8 mouse cellular contexts compared by ENCODE assay signal in the genomic region with DNA sequence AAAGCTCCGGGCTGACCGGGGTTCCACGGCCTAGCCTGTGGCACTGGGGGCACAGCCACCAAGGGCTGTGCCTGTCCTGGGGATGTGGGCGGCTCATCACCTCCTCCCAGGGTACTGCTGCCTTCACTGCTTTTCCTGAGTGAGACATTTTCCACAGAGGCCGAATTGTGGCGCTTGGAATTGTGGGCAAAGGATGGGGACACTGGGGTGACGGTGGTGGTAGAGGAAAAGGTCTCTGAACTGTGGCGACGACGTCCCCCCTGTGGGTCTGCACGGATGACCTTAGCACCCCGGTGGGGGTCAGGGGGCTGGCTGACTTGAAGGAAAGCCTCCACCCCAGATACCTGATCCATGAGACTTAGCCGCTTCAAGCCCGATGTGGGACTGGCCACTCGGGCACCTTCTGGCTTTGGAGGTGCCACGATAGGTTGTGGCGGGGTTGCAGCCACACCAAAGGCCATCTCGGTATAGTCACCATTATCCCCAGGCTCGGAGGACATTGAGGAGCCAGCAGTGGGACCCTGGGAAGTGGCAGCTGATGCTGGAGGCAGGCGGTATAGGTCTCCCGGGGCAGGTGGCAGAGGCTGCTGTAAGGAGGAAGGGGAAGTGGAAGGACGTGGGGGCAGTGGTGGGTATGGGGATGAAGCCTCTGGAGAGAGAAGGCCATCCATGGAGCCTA. TPM values are rescaled to one million over a fixed set of nuclear protein-coding genes. Genes with fewer than 3 reads are reported as not detected.
DNase-seq lines count a peak whose midpoint lies in the region; ATAC-seq lines count a peak whose summit lies in the region.

No protein-coding gene starts in this region.

- 83% methylated on average over 22 of the region's 22 CpGs for WGBS in forebrain, embryonic 10.5 days
- 78% methylated on average over 22 of the region's 22 CpGs for WGBS in limb, embryonic 13.5 days
- WGBS in stomach, embryonic 15.5 days: 80% methylated on average over 22 of the region's 22 CpGs

- no peaks in the 10 kb centered on the region for H3K9me3 ChIP-seq in forebrain, embryonic 10.5 days
- no peaks in the 10 kb centered on the region for H3K9me3 ChIP-seq in limb, embryonic 13.5 days
- H3K9me3 ChIP-seq in stomach, embryonic 15.5 days: no peaks in the 10 kb centered on the region

- peaks cover 100% of the 10 kb centered on the region for H3K4me1 ChIP-seq in forebrain, embryonic 10.5 days
- H3K4me1 ChIP-seq in limb, embryonic 13.5 days: peaks cover 73% of the 10 kb centered on the region
- peaks cover 67% of the 10 kb centered on the region for H3K4me1 ChIP-seq in stomach, embryonic 15.5 days

- ATAC-seq in limb, embryonic 13.5 days (ENCODE audit: low FRiP score, low read depth): no peak
- no peak for ATAC-seq in stomach, embryonic 15.5 days (ENCODE audit: insufficient read depth, low FRiP score, low read depth)
- ATAC-seq in inflammation-experienced regulatory T-cells, adult 6 months: no peak

- peak overlapping the region; percentile 89 for H3K4me3 ChIP-seq in forebrain, embryonic 10.5 days
- H3K4me3 ChIP-seq in limb, embryonic 13.5 days: peak overlapping the region; percentile 86
- peak overlapping the region; percentile 74 for H3K4me3 ChIP-seq in stomach, embryonic 15.5 days (replicated peaks)

- H3K27me3 ChIP-seq in forebrain, embryonic 10.5 days (ENCODE audit: poor library complexity, severe bottlenecking): peaks cover 50% of the 10 kb centered on the region
- H3K27me3 ChIP-seq in limb, embryonic 13.5 days: no peaks in the 10 kb centered on the region
- H3K27me3 ChIP-seq in stomach, embryonic 15.5 days (replicated peaks): no peaks in the 10 kb centered on the region

- H3K9ac ChIP-seq in limb, embryonic 13.5 days: peak overlapping the region; percentile 92
- H3K9ac ChIP-seq in stomach, embryonic 15.5 days: no peak overlapping the region

- peak overlapping the region; percentile 98 for H3K4me2 ChIP-seq in limb, embryonic 13.5 days (replicated peaks)
- peak overlapping the region; percentile 93 for H3K4me2 ChIP-seq in stomach, embryonic 15.5 days

- H3K27ac ChIP-seq in forebrain, embryonic 10.5 days: peak overlapping the region; percentile 99
- peak overlapping the region; percentile 56; the same call in 1 of the 2 replicates for H3K27ac ChIP-seq in limb, embryonic 13.5 days
- H3K27ac ChIP-seq in stomach, embryonic 15.5 days: no peak overlapping the region

- peak; percentile 14 for DNase-seq in retina, postnatal 1 day
- no peak for DNase-seq in retina, embryonic 14.5 days (ENCODE audit: low spot score)
- DNase-seq in forebrain, embryonic 10.5 days (ENCODE audit: extremely low spot score, low spot score): no peak
- DNase-seq in right cerebral cortex, postnatal 10 days (ENCODE audit: low spot score in 2 of 2): no peak
- DNase-seq in urinary bladder, postnatal 25 days (ENCODE audit: low spot score): no peak

- H3K36me3 ChIP-seq in forebrain, embryonic 10.5 days (replicated peaks): peaks cover 37% of the 10 kb centered on the region
- peaks cover 27% of the 10 kb centered on the region for H3K36me3 ChIP-seq in limb, embryonic 13.5 days
- no peaks in the 10 kb centered on the region for H3K36me3 ChIP-seq in stomach, embryonic 15.5 days

RNA-seq across cellular contexts. Expression of a gene that starts 3.3 kb away (rescaled TPM):
- polyA plus RNA-seq in forebrain, embryonic 10.5 days (2016; fragmentation: Nextera tagmentation; extraction: Ambion mirVana): 5.7 and 6.1 TPM in 2 replicates
- polyA plus RNA-seq in limb, embryonic 13.5 days (2015; fragmentation: Nextera tagmentation; extraction: Ambion mirVana): 7.9 and 8.6 TPM in 2 replicates
- 7.1 and 7.2 TPM in 2 replicates for polyA plus RNA-seq in stomach, embryonic 15.5 days (2015; fragmentation: Nextera tagmentation; extraction: Ambion mirVana)
- polyA plus RNA-seq in inflammation-experienced regulatory T-cells, adult 6 months (2017; shearing (Covaris generic)): under 1 TPM in 2 of 3 experiments, not detected in 1; 0.72 to 0.73 TPM
